13 mouse cellular contexts compared by ENCODE assay signal in genomic region chr12:99723791-99724190, GRCm38 (mm10).
"Had no signal": no experiment of that assay in that cellular context is flagged by ENCODE, and none has a peak within 500 bp of the region (broad histone marks: within the 10 kb centered on the region; RNA-seq: fewer than 3 reads in every experiment).

No protein-coding gene starts in this region.

- H3K27me3 ChIP-seq: limb, embryonic 12.5 days; liver, embryonic 13.5 days; midbrain, embryonic 13.5 days had no signal

- H3K27ac ChIP-seq: layer of hippocampus, adult 2 months; limb, embryonic 12.5 days; liver, embryonic 13.5 days; macrophage; midbrain, embryonic 13.5 days had no signal

- H3K4me2 ChIP-seq: limb, embryonic 12.5 days; liver, embryonic 13.5 days; midbrain, embryonic 13.5 days had no signal

- H3K4me3 ChIP-seq: layer of hippocampus, adult 2 months; limb, embryonic 12.5 days; liver, embryonic 13.5 days; midbrain, embryonic 13.5 days had no signal

- H3K9ac ChIP-seq: limb, embryonic 12.5 days; liver, embryonic 13.5 days; liver, postnatal 0 days; midbrain, embryonic 13.5 days had no signal

- ATAC-seq: inflammation-experienced regulatory T-cells, adult 6 months; intestine, postnatal 0 days; liver, postnatal 0 days; midbrain, embryonic 13.5 days had no signal

- H3K36me3 ChIP-seq: limb, embryonic 12.5 days; liver, embryonic 13.5 days; midbrain, embryonic 13.5 days had no signal

- DNase-seq: kidney, postnatal 4 days; liver; liver, embryonic 13.5 days; liver, postnatal 0 days; right cerebral cortex, adult 18-20 months; right cerebral cortex, postnatal 25 days; thymus, postnatal 36 days had no signal

- H3K9me3 ChIP-seq: limb, embryonic 12.5 days; liver, embryonic 13.5 days; midbrain, embryonic 13.5 days had no signal
